Comparison of ENCODE assay signal across 15 mouse cellular contexts in genomic region chr14:16559294-16560217, GRCm38 (mm10).
DNase-seq lines count a peak whose midpoint lies in the region; ATAC-seq and TF ChIP-seq lines count a peak whose summit lies in the region.
"Had no signal": no experiment of that assay in that cellular context is flagged by ENCODE, and none has a peak within 500 bp of the region (broad histone marks: within the 10 kb centered on the region; RNA-seq: fewer than 3 reads in every experiment).

No protein-coding gene starts in this region.

- no peaks in the 10 kb centered on the region for H3K36me3 ChIP-seq in heart, embryonic 12.5 days
- no peaks in the 10 kb centered on the region for H3K36me3 ChIP-seq in heart, embryonic 10.5 days
- H3K36me3 ChIP-seq in kidney, postnatal 0 days (ENCODE audit: insufficient read depth, low read length): no peaks in the 10 kb centered on the region
- H3K36me3 ChIP-seq in MEL (ENCODE audit: control insufficient read depth in 1 of 2, insufficient read depth in 2 of 2, low read length in 2 of 2): peaks cover 0 to 3% of the 10 kb centered on the region in 2 experiments; a peak in 1 of 4 replicates
- H3K36me3 ChIP-seq: limb, embryonic 13.5 days had no signal

- 48% methylated on average over 12 of the region's 12 CpGs for WGBS in heart, embryonic 12.5 days
- WGBS in heart, embryonic 10.5 days: 61% methylated on average over 12 of the region's 12 CpGs
- 5% methylated on average over 12 of the region's 12 CpGs for WGBS in kidney, postnatal 0 days

- H3K4me3 ChIP-seq in heart, embryonic 12.5 days: no peak overlapping the region
- no peak overlapping the region for H3K4me3 ChIP-seq in heart, embryonic 10.5 days
- H3K4me3 ChIP-seq in kidney, postnatal 0 days (replicated peaks; ENCODE audit: low read depth, low read length): no peak overlapping the region
- H3K4me3 ChIP-seq in MEL (ENCODE audit: control insufficient read depth in 1 of 2, insufficient read depth in 1 of 2, low read depth in 2 of 2, low read length in 2 of 2): no peak overlapping the region
- H3K4me3 ChIP-seq: limb, embryonic 13.5 days; myocyte had no signal

- no peaks in the 10 kb centered on the region for H3K27me3 ChIP-seq in heart, embryonic 12.5 days (replicated peaks)
- H3K27me3 ChIP-seq in heart, embryonic 10.5 days (ENCODE audit: insufficient read depth, poor library complexity, severe bottlenecking): no peaks in the 10 kb centered on the region
- H3K27me3 ChIP-seq in kidney, postnatal 0 days (ENCODE audit: insufficient read depth, low read length): no peaks in the 10 kb centered on the region
- no peaks in the 10 kb centered on the region; a peak in 1 of 4 replicates for H3K27me3 ChIP-seq in MEL (ENCODE audit: control insufficient read depth in 1 of 2, insufficient read depth in 2 of 2, low read length in 2 of 2)
- H3K27me3 ChIP-seq: Patski had no signal

- no peak for TF ChIP-seq CTCF in kidney, postnatal 0 days (IDR thresholded peaks at IDR 0.05; ENCODE audit: low read depth)
- no peak for TF ChIP-seq CTCF in MEL (IDR thresholded peaks at IDR 0.05 in 2 of 3, conservative IDR thresholded peaks at IDR 0.05 in 1 of 3; ENCODE audit: control insufficient read depth in 1 of 3, insufficient read depth in 1 of 3, low read depth in 2 of 3, low read length in 3 of 3, poor library complexity in 1 of 3, severe bottlenecking in 1 of 3)

- H3K79me2 ChIP-seq in MEL (ENCODE audit: control insufficient read depth, insufficient read depth, low read length, poor library complexity): no peaks in the 10 kb centered on the region

- ATAC-seq in heart, embryonic 12.5 days (ENCODE audit: insufficient number of reproducible peaks, low FRiP score): no peak
- ATAC-seq in kidney, postnatal 0 days (replicated peaks; ENCODE audit: low FRiP score, low read depth): no peak; the same call in 1 of the 2 replicates
- ATAC-seq: CD4-positive, CD25-positive, alpha-beta regulatory T cell, adult 4 months; liver, postnatal 0 days; Patski had no signal

- 0 out of 4 replicates have a peak, but pooled peaks of 1 of the 2 experiments have one; percentile 53 for TF ChIP-seq EP300 in MEL (IDR thresholded peaks at IDR 0.05; ENCODE audit: low read depth in 1 of 2, low read length in 2 of 2)

- peaks cover 70% of the 10 kb centered on the region for H3K4me1 ChIP-seq in heart, embryonic 12.5 days (replicated peaks)
- peaks cover 51% of the 10 kb centered on the region for H3K4me1 ChIP-seq in heart, embryonic 10.5 days
- H3K4me1 ChIP-seq in kidney, postnatal 0 days (replicated peaks; ENCODE audit: insufficient read depth, low read length): peaks cover 17% of the 10 kb centered on the region
- peaks cover 0 to 6% of the 10 kb centered on the region in 2 experiments; a peak in 2 of 4 replicates for H3K4me1 ChIP-seq in MEL (ENCODE audit: control insufficient read depth in 1 of 2, insufficient read depth in 2 of 2, low read length in 2 of 2)

- no peak overlapping the region for H3K4me2 ChIP-seq in heart, embryonic 12.5 days
- H3K4me2 ChIP-seq in kidney, postnatal 0 days (ENCODE audit: low read length): peak overlapping the region; percentile 2; the same call in 1 of the 2 replicates
- H3K4me2 ChIP-seq: limb, embryonic 13.5 days; midbrain, embryonic 11.5 days had no signal

- H3K9ac ChIP-seq in heart, embryonic 12.5 days: no peak overlapping the region
- H3K9ac ChIP-seq in kidney, postnatal 0 days (ENCODE audit: low read depth, low read length): no peak overlapping the region
- no peak overlapping the region for H3K9ac ChIP-seq in MEL (ENCODE audit: control insufficient read depth, low read depth, low read length, poor library complexity, severe bottlenecking)
- H3K9ac ChIP-seq: limb, embryonic 13.5 days; liver, postnatal 0 days had no signal

- no peaks in the 10 kb centered on the region for H3K9me3 ChIP-seq in heart, embryonic 12.5 days (replicated peaks)
- no peaks in the 10 kb centered on the region for H3K9me3 ChIP-seq in heart, embryonic 10.5 days
- H3K9me3 ChIP-seq in kidney, postnatal 0 days (replicated peaks; ENCODE audit: low read length): no peaks in the 10 kb centered on the region
- no peaks in the 10 kb centered on the region for H3K9me3 ChIP-seq in MEL (replicated peaks; ENCODE audit: insufficient read depth, low read length)
- H3K9me3 ChIP-seq: limb, embryonic 13.5 days had no signal

- no peak for DNase-seq in heart, embryonic 10.5 days (ENCODE audit: low spot score)
- DNase-seq in kidney, postnatal 0 days (ENCODE audit: low spot score): no peak
- no peak for DNase-seq in kidney, adult 18-20 months
- DNase-seq in MEL (ENCODE audit: low read depth, low spot score): peak; percentile 45
- DNase-seq in heart, postnatal 4 days: peak; percentile 56
- no peak for DNase-seq in left cerebral cortex, adult 18-20 months (ENCODE audit: low spot score in 2 of 2)
- no peak for DNase-seq in cerebellum, adult 9-10 months
- DNase-seq: liver, postnatal 0 days had no signal

- TF ChIP-seq RAD21 in MEL (IDR thresholded peaks at IDR 0.05; ENCODE audit: low read depth, low read length): no peak

- peak overlapping the region; percentile 29; the same call in 1 of the 2 replicates for H3K27ac ChIP-seq in heart, embryonic 12.5 days (ENCODE audit: poor library complexity, severe bottlenecking)
- H3K27ac ChIP-seq in heart, embryonic 10.5 days: no peak overlapping the region
- H3K27ac ChIP-seq in kidney, postnatal 0 days: no peak overlapping the region; the same call in 1 of the 2 replicates
- H3K27ac ChIP-seq in MEL (ENCODE audit: control insufficient read depth, low read depth, low read length): no peak overlapping the region; the same call in 1 of the 2 replicates
- H3K27ac ChIP-seq: limb, embryonic 13.5 days; stomach, postnatal 0 days had no signal

- TF ChIP-seq POLR2A in MEL (IDR thresholded peaks at IDR 0.05; ENCODE audit: control insufficient read depth in 1 of 2, insufficient read depth in 1 of 2, low read depth in 1 of 2, low read length in 2 of 2, poor library complexity in 1 of 2): no peak

TF ChIP-seq in MEL, 35 proteins besides CTCF, POLR2A, EP300 and RAD21:
- TF ChIP-seq NELFE (IDR thresholded peaks at IDR 0.05; ENCODE audit: low read depth, low read length): no peak
- TF ChIP-seq MAFK (IDR thresholded peaks at IDR 0.05; ENCODE audit: borderline replicate concordance, low read depth, low read length): no peak
- TF ChIP-seq ELF1 (IDR thresholded peaks at IDR 0.05; ENCODE audit: low read depth, low read length): no peak
- no peak for TF ChIP-seq BHLHE40 (IDR thresholded peaks at IDR 0.05; ENCODE audit: borderline replicate concordance, low read depth, low read length)
- TF ChIP-seq TAL1 (IDR thresholded peaks at IDR 0.05; ENCODE audit: low read length): no peak
- no peak for TF ChIP-seq RCOR1 (IDR thresholded peaks at IDR 0.05; ENCODE audit: low read depth, low read length)
- no peak for TF ChIP-seq POLR2AphosphoS2 (IDR thresholded peaks at IDR 0.05; ENCODE audit: low read length)
TF ChIP-seq in MEL: peak in this region for 0.

Comparison
In these comparisons a context has a peak if more than half of its experiments do, and no peak if none do; other contexts are left out.
1. DNase-seq: peak in MEL (single experiment) and heart, postnatal 4 days (single experiment); none in heart, embryonic 10.5 days (single experiment), kidney, postnatal 0 days (single experiment), kidney, adult 18-20 months (single experiment), left cerebral cortex, adult 18-20 months (0 of 2) and cerebellum, adult 9-10 months (single experiment).